Mouse (Mus musculus) ES-CJ7 (cell line): ENCODE results near the gene Rfc4.

Source experiments
- DNase-seq: peaks from one replicate; pipeline ENCODE4 v3.0.0; 2011; ENCODE audit warnings: low read depth, low spot score

Gene Rfc4

DNA sequence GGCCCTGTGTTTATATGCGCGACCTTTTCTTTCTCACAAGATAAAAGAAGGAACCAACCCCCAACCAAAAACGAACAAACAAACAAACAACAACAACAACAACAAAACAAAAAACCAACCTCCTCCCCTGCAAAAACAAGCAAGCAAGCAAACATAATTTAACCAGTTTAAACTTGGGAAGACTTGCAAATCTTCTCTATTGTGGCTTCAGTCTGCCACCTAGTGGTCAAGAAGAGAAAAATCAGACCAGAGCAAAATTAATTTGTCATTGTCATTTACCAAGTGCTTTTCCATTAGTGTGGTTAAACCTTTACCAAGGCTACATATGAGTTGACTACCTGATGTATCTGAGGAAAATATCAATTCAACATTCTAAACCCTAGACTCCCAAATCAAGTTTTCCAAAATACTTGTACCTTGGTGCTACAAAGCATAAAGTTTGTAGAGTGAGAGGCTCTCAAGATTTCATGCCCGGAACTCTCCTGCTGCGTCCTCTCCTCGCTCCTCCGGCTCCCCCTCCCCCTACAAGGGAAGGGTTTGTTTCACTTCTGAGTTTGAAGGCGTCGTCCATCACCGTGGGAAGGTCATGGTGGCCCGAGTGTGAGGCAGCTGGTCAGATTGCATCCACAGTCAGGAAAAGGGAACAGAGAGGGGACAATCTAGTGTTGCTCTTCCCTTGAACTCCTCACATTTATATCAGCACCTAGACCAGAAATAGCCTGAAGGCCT is 8.0 kb upstream of the Rfc4 start:
- peak; percentile 55 for DNase-seq

DNA sequence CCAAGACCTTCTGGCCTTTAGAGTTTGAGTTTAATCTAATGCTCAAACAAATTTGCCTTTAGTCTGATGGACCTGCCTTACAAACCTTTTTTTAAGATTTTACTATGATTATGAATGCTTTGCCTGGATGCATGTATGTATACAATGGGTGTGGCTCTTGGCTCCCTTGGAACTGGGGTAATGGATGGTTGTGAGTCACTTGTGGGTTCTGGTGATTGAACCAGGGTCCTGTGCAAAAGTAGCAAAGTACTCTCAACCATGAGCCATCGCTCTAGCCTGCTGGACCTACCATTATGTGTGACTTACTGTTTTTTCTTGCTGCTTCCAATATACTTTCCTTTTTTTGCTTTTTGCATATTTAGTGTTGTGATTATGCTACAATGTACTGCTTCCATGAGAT is 4.8 kb upstream of the Rfc4 start:
- no peak for DNase-seq

DNA sequence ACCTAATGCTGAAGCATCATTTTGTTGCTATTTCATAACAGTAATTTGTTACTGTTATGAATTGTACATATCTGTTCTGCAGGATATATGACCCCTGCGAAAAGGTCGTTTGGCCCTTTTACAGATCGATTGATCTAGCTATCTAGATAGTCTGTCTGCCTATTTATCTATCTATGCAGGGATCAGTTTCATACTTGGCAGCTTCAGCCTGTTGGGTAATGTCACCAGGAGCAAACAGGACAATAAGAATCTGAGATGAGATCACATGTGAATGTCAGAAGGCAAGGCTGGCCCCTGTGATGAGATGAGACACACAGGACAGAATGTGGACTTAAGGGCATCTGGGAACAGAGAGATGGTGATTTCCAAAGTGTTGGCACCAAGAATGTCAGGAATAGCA is 2.8 kb upstream of the Rfc4 start:
- no peak for DNase-seq

DNA sequence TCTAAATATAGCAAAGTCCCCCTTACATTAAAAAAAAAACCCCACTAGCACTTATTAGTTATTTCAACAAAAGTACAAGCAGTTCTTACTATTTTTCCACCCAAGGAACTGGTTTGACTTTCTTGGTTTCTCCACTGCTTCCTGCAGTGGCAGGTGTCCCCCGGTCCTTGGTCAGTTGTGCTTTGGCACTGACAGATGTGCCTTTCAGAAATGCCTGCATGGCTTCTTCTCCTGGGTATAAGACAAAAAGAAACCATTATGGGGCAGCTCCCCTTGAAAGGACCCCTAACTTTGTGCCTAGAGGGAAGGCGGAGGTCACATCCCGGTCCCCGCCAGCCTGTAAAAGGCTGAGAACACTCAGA is 245 bp downstream of the Rfc4 start:
- no peak for DNase-seq

DNA sequence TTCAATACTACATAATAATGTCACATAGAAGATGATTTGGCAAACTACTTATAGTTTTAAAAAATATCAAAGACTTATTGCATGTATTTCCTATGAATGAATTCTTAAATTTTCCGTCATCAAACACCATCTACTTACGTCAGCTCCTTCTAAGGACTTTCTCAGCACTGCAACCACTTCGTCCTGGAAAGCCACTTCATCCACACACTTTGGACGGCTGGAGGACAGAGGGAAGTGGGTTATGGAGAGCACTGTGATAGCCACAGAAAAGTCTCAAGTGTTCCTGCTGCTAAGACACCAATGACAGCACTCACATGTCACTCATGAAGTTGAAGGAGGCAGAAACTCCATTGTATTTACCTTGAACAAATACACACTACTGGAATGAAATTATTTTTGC is 3.1 kb downstream of the Rfc4 start:
- no peak for DNase-seq

DNA sequence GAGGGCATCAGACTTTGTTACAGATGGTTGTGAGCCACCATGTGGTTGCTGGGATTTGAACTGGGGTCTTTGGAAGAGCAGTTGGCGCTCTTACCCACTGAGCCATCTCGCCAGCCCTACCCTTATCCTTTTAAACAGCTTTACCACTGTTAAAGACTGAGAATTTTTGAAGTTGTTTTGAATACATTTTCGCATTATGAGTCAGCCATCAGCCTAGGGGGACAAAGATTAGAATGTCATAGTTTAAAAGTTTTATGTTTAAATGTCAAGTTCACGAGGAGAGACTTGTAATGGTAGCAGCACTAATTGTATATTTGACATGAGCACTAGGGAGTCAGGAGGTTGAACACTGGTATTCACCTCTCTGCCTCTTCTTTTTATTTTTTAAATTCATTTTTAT is 4.4 kb downstream of the Rfc4 start:
- DNase-seq: no peak

DNA sequence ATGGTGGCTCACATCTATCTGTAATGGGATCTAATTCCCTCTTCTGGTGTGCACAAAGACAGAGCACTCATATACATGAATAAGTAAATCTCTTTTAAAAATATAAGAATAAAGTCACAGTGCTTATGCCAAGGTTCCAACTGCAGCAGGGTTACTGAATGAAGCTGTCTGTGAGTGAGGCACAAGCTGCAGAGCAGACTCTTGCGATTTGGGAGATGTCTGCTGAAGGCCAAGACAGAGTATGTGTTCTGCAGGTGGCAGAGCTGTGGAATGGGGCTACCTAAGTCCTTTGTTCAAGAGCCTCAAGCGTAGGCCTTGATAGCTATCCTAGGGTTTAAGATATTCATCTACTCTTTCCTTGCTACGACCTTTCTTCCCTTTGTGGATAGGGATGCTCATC is 5.1 kb downstream of the Rfc4 start:
- DNase-seq: no peak

DNA sequence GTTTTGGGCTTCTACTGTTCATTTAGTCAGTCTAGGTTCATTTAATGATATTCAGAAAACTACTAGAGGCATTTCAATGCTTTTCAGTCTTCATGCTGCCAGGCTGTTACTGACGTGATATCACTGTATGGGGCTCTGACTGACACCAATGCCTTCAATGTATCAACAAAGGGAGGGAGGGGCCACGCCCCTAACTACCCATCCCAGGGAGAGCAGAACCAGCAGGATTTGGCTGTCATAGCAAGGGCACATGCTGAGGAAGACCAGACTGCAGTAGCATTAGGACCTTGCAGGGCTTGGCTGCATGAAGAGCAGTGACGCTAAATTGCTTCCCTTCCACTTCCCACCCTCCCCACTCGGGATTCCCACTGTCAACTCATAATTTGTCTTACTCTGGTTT is 10.4 kb downstream of the Rfc4 start:
- DNase-seq: peak; percentile 55

DNA sequence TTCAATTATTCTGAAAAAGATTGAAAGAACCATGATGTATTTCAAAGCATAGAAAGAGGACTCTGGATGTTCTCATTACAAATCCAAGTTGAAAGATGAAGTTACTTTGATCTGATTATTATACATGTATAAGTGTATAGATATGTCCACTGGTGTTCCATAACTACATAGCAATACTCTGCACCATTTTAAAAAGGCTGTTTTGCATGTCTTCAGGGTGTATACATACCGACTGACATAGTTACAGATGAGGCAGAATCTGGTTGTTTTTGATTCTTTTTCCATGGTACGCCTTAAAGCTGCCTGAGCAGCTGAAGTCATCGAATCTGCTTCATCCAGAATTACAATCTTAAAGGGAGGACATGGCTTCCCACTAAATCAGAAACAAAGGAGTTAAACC is 12.1 kb downstream of the Rfc4 start:
- DNase-seq: no peak

DNA sequence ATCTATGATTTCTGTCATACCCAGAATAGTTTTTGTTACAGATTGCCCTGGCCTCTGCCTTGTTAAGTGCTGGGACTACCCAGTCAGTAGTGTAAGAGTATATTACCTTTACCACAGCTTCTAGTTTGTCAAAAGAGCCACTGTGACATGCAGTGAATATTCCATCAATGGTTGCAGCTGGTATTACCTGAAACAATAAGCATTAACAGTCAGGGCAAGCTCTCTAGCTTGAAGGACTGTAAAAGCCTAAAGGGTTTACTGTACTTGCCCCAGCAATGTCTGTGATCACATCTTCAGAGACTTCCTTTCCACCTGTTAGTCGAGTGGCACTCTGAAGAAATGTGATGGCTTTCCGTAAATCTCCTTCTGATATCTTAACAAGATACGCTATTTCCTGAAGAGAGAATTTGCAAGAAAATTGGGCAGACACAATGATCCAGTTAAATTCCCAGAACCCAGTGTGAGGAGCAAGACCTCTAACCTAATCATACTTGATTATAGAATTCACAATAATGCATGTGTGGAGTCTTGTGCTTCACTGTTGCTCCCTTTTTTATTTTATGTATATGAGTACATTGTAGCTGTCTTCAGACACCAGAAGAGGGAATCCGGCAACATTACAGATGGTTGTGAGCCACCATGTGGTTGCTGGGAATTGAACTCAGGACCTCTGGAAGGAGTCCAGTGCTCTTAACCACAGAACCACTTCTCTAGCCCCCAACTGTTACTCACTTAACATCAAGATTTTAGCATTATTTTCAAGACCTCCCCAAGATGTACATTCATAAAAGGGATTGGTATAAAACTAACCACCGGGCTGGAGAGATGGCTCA is 13.0 kb downstream of the Rfc4 start:
- peak; percentile 70 for DNase-seq

DNA sequence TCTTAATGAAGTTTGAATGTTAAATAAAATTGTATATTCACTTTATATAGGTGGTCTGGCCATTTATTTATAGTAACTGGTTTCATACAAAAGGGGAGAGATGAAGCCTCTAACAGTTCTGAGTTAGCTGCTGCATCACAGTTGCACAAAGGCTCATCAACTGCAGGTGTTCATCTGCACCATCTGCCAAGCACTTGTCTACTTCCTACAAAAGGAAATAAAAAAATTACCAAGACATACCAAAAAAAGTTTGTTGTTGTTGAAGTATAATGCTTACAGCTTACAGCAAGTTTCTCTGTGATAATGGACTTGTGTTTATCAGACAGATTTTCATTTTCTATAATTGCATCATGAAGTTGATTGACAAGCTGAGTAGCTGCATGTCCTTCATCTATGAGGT is 13.6 kb downstream of the Rfc4 start:
- DNase-seq: no peak

DNA sequence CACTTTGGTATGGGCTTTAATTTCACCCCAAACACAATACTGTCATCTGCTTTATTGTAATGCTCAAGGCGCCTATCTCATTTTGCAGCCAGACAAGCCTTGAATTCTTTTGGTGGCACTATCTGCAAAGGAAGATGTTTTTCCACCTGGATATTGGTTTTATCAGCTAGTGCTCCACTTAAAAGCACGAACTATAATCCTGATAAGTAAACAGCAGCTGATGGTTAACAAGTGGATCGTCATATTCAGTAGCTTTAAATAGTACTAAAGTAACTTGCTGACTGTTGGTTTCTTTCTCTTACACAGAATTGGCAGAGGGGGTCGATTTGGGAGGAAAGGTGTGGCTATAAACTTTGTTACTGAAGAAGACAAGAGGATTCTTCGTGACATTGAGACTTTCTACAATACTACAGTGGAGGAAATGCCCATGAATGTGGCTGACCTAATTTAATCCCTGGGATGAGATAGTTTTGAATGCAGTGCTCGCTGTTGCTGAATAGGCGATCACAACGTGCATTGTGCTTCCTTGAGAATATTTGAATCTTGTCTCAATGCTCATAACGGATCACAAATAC is 14.6 kb downstream of the Rfc4 start:
- no peak for DNase-seq

DNA sequence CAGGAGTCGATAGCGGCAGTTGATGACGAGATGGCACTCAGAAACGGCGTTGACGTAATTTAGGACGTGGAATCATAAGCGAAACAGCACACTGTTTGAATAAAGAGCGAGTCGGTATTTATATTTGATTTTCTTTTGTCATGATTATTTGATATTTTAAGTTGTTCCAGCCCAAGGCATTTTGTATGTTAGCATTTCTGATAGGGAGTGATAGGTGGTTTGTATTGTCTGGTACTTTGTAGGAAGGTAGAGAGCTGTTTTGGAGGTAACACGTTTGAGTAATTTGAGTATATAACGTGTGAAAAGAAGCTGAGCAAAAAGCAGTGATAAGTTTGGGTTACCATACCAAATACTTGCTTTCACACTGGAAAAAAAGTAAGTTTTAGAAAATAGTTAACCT is 15.2 kb downstream of the Rfc4 start:
- no peak for DNase-seq

DNA sequence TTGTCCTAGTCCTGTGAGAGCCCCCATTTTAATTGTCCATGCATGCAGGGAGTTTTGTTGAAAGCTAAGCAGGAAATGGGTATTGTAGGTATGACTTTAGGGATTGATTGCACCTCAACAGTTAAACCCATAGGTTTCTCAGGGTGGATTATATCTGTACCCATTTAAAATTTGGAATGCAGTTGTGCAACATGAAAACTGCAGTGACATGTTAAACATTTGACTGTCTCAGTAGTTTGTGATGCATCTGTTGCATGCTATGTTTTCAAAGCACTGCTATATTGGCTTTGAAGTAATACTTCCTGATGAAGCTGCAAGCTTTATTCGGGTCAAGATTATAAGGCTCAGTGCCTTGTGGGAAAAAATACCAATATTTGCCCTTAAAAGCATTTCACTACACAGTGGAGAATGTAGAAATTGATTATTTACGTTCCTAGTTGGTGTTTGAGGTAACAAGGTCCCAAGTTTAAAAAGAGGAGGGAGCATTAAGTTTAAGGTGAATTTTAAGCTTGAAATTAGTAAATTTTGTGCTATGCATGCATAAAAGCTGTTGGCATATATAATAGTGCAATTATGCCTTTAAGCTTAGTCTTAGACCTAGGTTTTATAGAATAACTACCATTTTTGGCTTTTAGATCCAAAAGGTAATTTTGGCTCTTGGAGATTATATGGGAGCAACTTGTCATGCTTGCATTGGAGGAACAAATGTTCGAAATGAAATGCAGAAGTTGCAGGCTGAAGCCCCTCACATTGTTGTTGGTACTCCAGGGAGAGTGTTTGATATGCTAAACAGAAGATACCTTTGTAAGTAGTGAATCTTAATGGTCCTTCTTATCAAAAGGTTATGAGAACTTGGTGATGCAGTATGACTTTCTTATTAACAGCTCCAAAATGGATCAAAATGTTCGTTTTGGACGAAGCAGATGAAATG is 17.9 kb downstream of the Rfc4 start:
- no peak for DNase-seq

DNA sequence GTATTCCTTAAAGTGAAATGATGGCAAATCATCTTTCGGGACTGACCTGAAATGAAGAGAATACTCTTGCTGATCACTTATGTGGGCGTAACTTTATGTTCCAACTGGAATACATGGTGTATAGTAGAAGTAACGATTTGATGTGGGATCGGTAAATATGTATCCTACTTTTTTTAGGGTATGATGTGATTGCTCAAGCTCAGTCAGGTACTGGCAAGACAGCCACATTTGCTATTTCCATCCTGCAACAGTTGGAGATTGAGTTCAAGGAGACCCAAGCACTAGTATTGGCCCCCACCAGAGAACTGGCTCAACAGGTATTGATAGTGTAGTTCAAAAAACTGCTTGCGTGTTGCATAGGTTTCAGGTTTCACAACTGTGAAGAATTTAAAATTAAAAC is 18.6 kb downstream of the Rfc4 start:
- no peak for DNase-seq

DNA sequence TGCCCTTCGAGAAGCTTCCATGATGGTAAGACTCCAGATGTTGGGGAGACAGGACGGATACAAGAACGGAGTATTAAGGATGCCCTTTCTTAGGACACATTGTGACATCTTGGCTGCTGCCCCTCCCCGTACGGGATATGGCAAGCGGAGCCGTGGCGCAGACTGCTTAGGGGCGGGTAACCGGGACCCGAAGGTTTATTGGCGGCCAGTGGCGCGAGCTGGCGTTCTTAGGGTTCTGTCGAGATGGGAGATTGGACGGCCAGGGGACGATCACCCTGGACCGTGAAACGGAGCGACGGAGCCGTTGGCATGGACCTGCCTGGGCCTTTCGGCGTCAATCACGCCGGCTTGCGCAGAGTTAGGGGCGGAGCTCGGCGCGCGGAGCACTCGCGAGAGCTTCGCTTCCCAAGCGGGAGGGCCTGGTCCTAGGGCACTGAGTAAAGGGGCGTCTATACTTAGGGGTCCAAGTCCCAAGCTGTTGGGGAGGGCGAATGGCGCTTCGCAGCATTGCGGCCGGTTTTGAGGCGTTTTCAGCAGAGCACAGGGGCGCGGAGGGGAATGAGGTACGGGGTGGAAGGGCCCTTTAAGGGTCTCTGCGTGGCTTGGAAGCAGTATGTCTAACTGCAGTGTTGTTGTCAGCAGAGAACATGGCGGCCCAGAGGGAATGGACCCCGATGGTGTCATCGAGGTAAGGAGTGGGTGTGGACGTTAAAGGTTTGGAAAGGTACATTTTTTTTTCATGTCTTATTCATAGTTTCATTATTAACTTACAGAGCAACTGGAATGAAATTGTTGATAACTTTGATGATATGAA is 19.4 kb downstream of the Rfc4 start:
- peak; percentile 78 for DNase-seq

DNA sequence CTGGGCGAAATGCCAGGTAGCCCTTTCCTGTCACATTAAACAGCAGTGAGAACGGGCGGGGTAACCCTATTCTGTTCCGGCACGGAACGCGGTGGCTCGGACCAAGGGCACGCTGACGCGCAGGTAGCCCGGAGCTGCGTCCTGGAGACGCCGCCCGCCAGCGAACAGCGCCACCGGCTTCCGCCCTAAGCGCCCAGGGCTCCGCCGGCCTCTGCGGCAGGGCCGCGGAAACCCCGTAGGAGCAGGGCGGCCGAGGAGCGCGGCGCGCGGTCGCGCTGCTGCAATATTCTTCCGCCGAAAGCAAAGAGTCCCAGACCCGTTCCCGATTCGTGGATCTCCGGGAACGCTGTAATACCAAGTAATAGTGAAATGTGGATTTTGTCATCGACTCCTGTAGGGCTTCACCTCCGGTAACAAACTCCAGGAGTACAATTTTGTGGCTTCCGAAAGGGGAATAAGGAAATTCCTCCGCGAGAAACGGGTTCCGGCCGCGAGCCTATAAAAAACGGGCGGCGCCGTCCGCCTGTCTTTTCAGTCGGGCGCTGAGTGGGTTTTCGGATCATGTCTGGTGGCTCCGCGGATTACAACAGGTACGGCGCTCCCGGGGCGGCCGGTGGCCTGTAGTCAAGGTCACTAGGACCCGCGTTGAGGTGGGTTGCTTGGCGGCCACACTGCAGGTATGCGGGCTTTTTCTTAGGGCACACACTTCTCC is 20.1 kb downstream of the Rfc4 start, which contains the start of gene Eif4a2:
Eif4a2 (plus strand) TSS at position 214 of the 712 bp plus-strand sequence.
- peak; percentile 92 for DNase-seq

DNA sequence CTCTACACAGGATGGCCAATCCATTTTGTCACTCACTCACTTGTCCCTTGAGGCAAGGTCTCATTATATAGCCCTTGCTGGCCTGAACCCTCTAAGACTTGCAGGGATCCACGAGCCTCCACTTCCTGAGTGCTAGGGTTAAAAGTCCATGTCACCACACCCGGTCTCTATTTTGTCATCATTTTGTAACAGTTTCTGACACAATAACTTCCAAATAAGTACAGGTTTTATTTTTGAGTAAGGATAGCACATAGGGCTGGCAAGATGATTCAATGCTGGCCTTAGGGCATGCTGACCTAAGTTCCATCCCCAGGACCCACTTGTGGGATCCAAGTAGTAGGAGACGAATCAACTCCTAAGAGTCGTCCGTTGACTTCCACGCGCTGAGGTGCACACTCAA is 21.4 kb downstream of the Rfc4 start:
- no peak for DNase-seq

DNA sequence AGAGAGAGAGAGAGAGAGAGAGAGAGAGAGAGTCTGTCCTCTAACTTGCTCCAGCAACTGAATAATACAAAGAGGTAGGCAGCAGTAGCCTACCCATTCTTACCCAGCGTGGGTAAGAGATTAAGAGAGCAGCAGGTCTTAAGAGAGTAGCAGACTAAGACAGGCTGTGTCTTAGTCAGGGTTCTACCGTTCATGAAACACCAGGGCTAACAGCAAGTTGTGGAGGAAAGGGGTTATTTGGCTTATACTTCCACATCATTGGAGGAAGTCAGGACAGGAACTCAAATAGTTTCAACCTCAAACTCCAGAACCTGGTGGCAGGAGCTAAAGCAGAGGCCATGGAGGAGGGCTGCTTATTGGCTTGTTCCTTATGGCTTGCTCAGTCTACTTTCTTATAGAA is 23.7 kb downstream of the Rfc4 start:
- DNase-seq: no peak

DNA sequence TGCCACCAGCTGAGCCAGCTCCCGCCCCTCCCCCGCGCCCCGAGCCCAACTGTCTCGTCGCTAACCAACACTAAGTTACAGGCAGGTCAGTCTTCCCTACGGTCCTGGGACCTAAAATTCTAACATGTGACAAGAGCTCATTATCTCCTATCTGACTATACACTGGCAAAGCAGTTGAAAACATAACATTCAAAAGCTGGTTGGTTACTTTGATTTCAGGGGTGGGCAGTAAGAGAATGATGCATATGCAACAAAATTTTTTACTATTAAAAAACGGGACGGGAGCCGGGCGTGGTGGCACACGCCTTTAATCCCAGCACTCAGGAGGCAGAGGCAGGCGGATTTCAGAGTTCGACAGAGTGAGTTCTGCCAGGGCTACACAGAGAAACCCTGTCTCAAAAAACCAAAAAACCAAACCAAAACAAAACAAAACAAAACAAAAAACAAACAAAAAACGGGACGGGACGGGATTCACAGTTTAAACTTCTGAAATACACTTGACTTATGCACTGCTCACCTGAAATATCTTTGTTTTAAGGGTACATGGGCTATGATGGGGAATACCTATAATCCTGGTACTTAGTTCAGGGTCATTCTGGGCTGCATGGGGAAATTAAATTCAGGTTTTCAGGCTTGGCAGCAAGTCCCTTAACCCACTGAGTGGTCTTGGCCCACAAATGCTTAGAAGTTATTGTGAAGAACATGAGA is 24.3 kb downstream of the Rfc4 start:
- DNase-seq: no peak
